Mouse (Mus musculus) right cerebral cortex, postnatal 36 days (tissue): ENCODE measurements around the gene Arhgef28.

ENCODE experiments used
- DNase-seq, 2 experiments: peaks; one replicate each; pipeline ENCODE4 v3.0.0; 2022; ENCODE audit warnings: low spot score in 2 of 2, mixed read lengths in 1 of 2

The Arhgef28 gene

GRCm38 (mm10) chr13:98205771-98206545 is at the start of gene Arhgef28:
TSS of gene Arhgef28 (minus strand) at chr13:98206439.
- peak; percentile 26 to 40 for DNase-seq

- DNase-seq = peak; percentile 67 to 77
Observed at GRCm38 (mm10) chr13:98254921-98255320, 48.7 kb upstream of the Arhgef28 start.

GRCm38 (mm10) chr13:98249594-98249993 is 43.4 kb upstream of the Arhgef28 start:
- no peak for DNase-seq

- DNase-seq = no peak
Observed at GRCm38 (mm10) chr13:98245386-98245785, 39.1 kb upstream of the Arhgef28 start.

- no peak for DNase-seq
Observed at GRCm38 (mm10) chr13:98244571-98245350, 38.5 kb upstream of the Arhgef28 start.

- no peak for DNase-seq
Observed at GRCm38 (mm10) chr13:98241531-98242282, 35.5 kb upstream of the Arhgef28 start.

DNA sequence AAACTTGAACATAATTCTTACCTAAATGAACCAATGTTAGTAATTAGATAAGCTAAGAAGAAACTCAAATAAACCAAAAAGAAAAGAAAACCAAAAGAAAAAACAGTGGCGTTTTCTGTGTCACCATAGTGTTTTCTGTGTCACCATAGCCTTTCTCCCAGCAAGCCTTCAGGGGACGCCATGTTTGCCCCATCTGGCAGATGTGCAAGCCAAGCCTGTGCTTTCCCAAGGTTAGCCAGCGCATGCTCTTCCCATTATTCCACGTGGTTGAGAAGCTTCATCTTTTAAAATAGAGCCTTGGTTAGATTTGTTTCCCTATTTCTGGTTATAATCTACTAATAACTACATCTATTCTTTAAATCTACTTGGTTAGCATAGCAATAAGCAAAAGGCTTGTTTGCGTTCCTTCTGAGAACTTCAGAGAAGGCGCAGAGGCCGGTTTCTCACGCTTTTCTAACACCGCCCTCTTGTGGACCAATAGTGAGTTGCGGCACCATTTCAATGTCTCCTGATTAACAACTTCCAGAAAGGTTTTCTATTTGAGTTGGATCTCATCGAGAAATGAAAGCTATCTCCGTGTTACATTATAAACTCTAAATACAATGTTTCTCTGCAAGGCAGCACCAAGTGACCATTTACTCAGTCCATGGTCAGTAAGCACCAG is 33.9 kb upstream of the Arhgef28 start:
- peak; percentile 41 to 50 for DNase-seq

DNA sequence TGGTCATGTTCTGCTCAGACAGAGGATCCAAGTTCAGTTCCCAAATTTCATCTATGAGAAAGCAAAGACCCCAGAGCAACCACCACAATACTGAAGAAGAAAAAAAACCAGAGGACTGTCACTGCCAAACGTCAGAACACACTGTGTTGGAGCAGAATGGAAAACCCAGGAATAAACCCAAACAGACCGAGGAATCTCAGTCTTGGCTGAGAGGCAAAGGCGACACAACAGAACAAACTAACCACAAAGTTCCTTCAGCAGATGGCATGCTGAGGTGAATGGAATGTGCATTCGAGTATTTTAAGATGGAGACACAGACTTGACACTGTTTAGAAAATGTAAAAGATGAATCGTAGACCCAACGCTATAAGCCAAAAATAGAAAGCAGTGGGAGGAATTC is 29.2 kb upstream of the Arhgef28 start:
- DNase-seq = no peak

DNA sequence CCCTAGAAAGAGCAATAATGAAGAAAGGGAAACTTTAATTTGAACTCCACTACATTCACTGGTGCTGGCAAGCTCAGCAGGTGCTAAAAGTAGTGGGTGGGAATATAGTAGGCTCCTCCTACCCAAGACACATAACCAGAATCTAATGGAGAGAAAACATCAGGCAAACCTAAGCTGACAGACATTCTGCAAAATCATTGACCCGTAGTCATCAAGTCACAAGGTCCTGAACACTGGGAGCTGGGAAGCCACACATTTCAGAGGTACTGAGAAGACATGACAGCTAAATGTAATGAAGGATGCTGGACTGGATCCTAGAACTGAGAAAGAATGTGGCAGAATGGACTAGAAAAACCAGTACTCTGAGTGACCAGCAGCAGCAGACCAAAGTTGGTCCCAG is 24.3 kb upstream of the Arhgef28 start:
- no peak for DNase-seq

GRCm38 (mm10) chr13:98226225-98226624 is 20.0 kb upstream of the Arhgef28 start:
- no peak for DNase-seq

DNA sequence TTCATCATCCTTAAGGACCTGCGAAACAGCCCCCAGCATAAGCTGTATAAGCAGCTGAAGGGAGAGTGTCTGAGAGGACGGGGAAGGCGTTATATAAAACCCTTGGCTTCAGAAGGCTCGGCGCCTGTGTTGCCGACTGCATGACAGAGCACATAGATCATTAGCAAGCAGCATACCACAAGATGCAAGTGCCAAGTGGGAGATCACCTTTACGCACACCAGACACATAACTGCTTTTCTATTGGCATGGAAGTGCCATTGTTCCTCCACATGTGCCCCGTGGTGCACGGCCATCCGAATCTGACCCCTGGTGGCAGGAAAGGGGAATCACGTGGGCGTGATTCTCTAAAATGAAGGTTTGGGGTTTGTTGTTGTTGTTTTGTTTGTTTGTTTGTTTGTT is 16.6 kb upstream of the Arhgef28 start:
- no peak for DNase-seq

GRCm38 (mm10) chr13:98210137-98210536 is 3.9 kb upstream of the Arhgef28 start:
- DNase-seq = no peak

DNA sequence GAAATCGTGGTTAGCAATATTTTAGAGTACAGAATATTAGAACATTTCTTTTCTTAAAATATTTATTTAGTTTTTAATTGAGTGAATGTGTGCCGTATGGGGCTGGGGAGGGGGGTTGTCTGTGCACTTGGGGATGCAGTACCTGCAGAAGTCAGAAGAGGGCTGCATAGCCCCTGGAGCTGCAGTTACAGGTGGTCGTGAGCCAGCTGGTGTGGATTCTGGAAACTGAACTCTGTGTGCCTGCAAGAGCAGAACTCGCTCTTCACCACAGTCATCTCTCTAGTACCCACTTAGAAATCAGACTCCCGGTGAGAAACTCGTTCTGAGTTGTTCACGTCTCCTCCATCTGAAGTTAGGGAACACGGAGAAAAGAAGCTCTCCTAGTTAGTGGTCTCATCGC is 2.6 kb upstream of the Arhgef28 start:
- peak; percentile 5 to 10 for DNase-seq

GRCm38 (mm10) chr13:98206546-98206870 is 269 bp upstream of the Arhgef28 start:
- DNase-seq = no peak

GRCm38 (mm10) chr13:98205111-98205510 is 1.1 kb downstream of the Arhgef28 start:
- DNase-seq = no peak

- DNase-seq = no peak
Observed at GRCm38 (mm10) chr13:98204371-98204770, 1.9 kb downstream of the Arhgef28 start.

DNA sequence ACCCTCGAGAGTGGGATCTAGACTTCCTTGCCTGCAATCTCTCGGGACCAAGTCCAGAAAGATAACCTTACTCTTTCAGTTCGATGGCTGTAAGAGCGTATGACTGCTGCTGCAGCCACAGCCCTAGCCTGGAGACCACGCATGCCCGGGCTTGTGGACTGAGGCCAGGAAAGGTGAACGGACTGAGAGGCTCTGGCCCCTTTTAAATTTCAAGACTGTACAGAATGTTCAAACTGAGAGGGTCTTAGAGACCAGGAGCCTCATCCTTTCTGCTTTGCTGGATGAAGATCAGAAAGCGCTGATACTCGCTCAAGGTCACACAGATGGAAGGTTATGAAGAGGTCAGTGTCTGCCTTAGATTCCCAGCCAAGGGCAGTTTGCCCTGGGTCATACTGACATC is 4.8 kb downstream of the Arhgef28 start:
- DNase-seq = no peak

DNA sequence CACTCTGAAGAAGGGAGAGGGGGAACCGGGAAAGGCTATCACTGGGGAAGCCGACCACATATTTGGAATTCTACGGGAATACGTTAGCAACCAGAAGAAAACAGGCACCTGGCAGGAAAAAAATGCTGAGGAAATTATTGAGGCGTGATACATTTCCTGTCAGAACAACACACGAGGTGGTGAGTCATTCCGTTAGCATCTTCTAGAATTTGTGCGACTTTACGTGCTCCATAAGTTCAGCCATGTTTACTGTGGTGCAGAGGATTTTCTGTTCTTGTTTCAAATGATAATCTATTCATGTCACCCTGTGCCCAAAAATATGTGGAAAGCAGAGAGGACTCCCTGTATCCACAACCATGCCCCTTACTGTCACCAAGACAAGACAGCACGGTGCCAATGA is 13.6 kb downstream of the Arhgef28 start:
- DNase-seq = no peak

- no peak for DNase-seq
Observed at GRCm38 (mm10) chr13:98188500-98188899, 17.7 kb downstream of the Arhgef28 start.

GRCm38 (mm10) chr13:98187904-98188303 is 18.3 kb downstream of the Arhgef28 start:
- no peak for DNase-seq

GRCm38 (mm10) chr13:98186179-98186578 is 20.1 kb downstream of the Arhgef28 start:
- peak in 1 of 2 experiments; percentile 23 for DNase-seq

- no peak for DNase-seq
Observed at GRCm38 (mm10) chr13:98184632-98185031, 21.6 kb downstream of the Arhgef28 start.
